ENCODE assay signal across 9 mouse cellular contexts in genomic region chr8:107031577-107032090, GRCm38 (mm10). TPM values are rescaled to one million over a fixed set of nuclear protein-coding genes. Genes with fewer than 3 reads are reported as not detected.
A peak's percentile ranks its signal among the peaks of the same experiment; 100 is the strongest.
DNase-seq lines count a peak whose midpoint lies in the region; ATAC-seq and TF ChIP-seq lines count a peak whose summit lies in the region.
"Had no signal": no experiment of that assay in that cellular context is flagged by ENCODE, and none has a peak within 500 bp of the region (broad histone marks: within the 10 kb centered on the region; RNA-seq: fewer than 3 reads in every experiment).

No protein-coding gene starts in this region.

- H3K27ac ChIP-seq in thymus, adult 2 months (ENCODE audit: control insufficient read depth, insufficient read depth, low read length): no peak overlapping the region
- peak overlapping the region; percentile 84 for H3K27ac ChIP-seq in hindbrain, postnatal 0 days
- H3K27ac ChIP-seq in midbrain, embryonic 12.5 days (replicated peaks): peak overlapping the region; percentile 76

- no peak for ATAC-seq in hindbrain, postnatal 0 days
- no peak; the same call in 1 of the 2 replicates for ATAC-seq in midbrain, embryonic 12.5 days (ENCODE audit: low FRiP score, low read depth)

- peaks cover 8% of the 10 kb centered on the region for H3K4me1 ChIP-seq in thymus, adult 2 months (replicated peaks; ENCODE audit: control insufficient read depth, insufficient read depth, low read length)
- peaks cover 11% of the 10 kb centered on the region; the same call in 1 of the 2 replicates for H3K4me1 ChIP-seq in hindbrain, postnatal 0 days (ENCODE audit: insufficient read depth, low read length)
- H3K4me1 ChIP-seq in midbrain, embryonic 12.5 days: peaks cover 16% of the 10 kb centered on the region

- H3K36me3 ChIP-seq in thymus, adult 2 months (ENCODE audit: control insufficient read depth, insufficient read depth, low read length): peaks cover 3% of the 10 kb centered on the region; the same call in 1 of the 2 replicates
- no peaks in the 10 kb centered on the region for H3K36me3 ChIP-seq in hindbrain, postnatal 0 days (ENCODE audit: insufficient read depth, low read length)
- peaks cover 4% of the 10 kb centered on the region; the same call in 1 of the 2 replicates for H3K36me3 ChIP-seq in midbrain, embryonic 12.5 days

- no peaks in the 10 kb centered on the region for H3K9me3 ChIP-seq in hindbrain, postnatal 0 days (ENCODE audit: low read length)
- H3K9me3 ChIP-seq in midbrain, embryonic 12.5 days: no peaks in the 10 kb centered on the region

- H3K9ac ChIP-seq in hindbrain, postnatal 0 days (replicated peaks; ENCODE audit: low read length): peak overlapping the region; percentile 96
- peak overlapping the region; percentile 98 for H3K9ac ChIP-seq in midbrain, embryonic 12.5 days (replicated peaks)

- no peak for TF ChIP-seq CTCF in thymus, adult 2 months (IDR thresholded peaks at IDR 0.05; ENCODE audit: borderline replicate concordance, control insufficient read depth, extremely low read depth, insufficient read depth, low read length, poor library complexity)
- TF ChIP-seq CTCF in hindbrain, postnatal 0 days (IDR thresholded peaks at IDR 0.05; ENCODE audit: low read depth): no peak

- no peak for TF ChIP-seq POLR2A in thymus, adult 2 months (IDR thresholded peaks at IDR 0.05; ENCODE audit: control insufficient read depth, extremely low read depth, insufficient read depth, low read length, poor library complexity)

- DNase-seq in cerebellum, adult 9-10 months: peak; percentile 28
- DNase-seq in cerebellum, postnatal 4 days (ENCODE audit: low spot score in 2 of 2): no peak
- no peak for DNase-seq in thymus, adult 2 months
- no peak for DNase-seq in thymus, postnatal 14 days
- peak; percentile 18 for DNase-seq in hindbrain, postnatal 0 days (ENCODE audit: low spot score)
- DNase-seq in layer of hippocampus, adult 9-11 months: no peak
- no peak for DNase-seq in urinary bladder, postnatal 10 days (ENCODE audit: low spot score)

- H3K27me3 ChIP-seq in thymus, adult 2 months (ENCODE audit: control insufficient read depth, insufficient read depth, low read length): no peaks in the 10 kb centered on the region
- H3K27me3 ChIP-seq in hindbrain, postnatal 0 days (ENCODE audit: insufficient read depth, low read length): no peaks in the 10 kb centered on the region
- H3K27me3 ChIP-seq in midbrain, embryonic 12.5 days: no peaks in the 10 kb centered on the region

- peak overlapping the region; percentile 89 for H3K4me2 ChIP-seq in hindbrain, postnatal 0 days (ENCODE audit: low read depth, low read length)
- H3K4me2 ChIP-seq in midbrain, embryonic 12.5 days (replicated peaks): peak overlapping the region; percentile 70

- peak overlapping the region; percentile 89 for H3K4me3 ChIP-seq in thymus, adult 2 months (ENCODE audit: control insufficient read depth, insufficient read depth, low read length)
- H3K4me3 ChIP-seq in hindbrain, postnatal 0 days (ENCODE audit: low read length): peak overlapping the region; percentile 99
- peak overlapping the region; percentile 99 for H3K4me3 ChIP-seq in midbrain, embryonic 12.5 days

- under 1% methylated on average over 40 of the region's 40 CpGs for WGBS in thymus, adult 2 months
- WGBS in hindbrain, postnatal 0 days: 0% methylated on average over 38 of the region's 40 CpGs
- WGBS in midbrain, embryonic 12.5 days: under 1% methylated on average over 40 of the region's 40 CpGs

RNA-seq across cellular contexts. Expression of gene Vps4a, which starts 0.6 kb away (rescaled TPM):
- polyA plus RNA-seq in thymus, adult 2 months (2012; rRNA removed): 31.2 and 31.6 TPM in 2 replicates
- 81.6 and 92.3 TPM in 2 replicates for total RNA-seq in hindbrain, postnatal 0 days (2014; rRNA removed)
- polyA plus RNA-seq in hindbrain, postnatal 0 days (2015; fragmentation: Nextera tagmentation; extraction: Ambion mirVana): 153 and 155 TPM in 2 replicates
- polyA plus RNA-seq in midbrain, embryonic 12.5 days (2016; fragmentation: Nextera tagmentation; extraction: Ambion mirVana): 97.4 and 98.1 TPM in 2 replicates

RNA-seq across cellular contexts. Expression of gene Pdf, which starts 16.8 kb away (rescaled TPM):
- polyA plus RNA-seq in thymus, adult 2 months (2012; rRNA removed): 32.2 and 41.4 TPM in 2 replicates
- 57.7 and 68.8 TPM in 2 replicates for total RNA-seq in hindbrain, postnatal 0 days (2014; rRNA removed)
- polyA plus RNA-seq in hindbrain, postnatal 0 days (2015; fragmentation: Nextera tagmentation; extraction: Ambion mirVana): 30.5 and 36.9 TPM in 2 replicates
- polyA plus RNA-seq in midbrain, embryonic 12.5 days (2016; fragmentation: Nextera tagmentation; extraction: Ambion mirVana): 35.8 and 42.5 TPM in 2 replicates

RNA-seq across cellular contexts. Expression of gene Cog8, which starts 24.9 kb away (rescaled TPM):
- polyA plus RNA-seq in thymus, adult 2 months (2012; rRNA removed): 59.7 and 68.6 TPM in 2 replicates
- total RNA-seq in hindbrain, postnatal 0 days (2014; rRNA removed): 47.9 and 48.8 TPM in 2 replicates
- 33.0 and 33.2 TPM in 2 replicates for polyA plus RNA-seq in hindbrain, postnatal 0 days (2015; fragmentation: Nextera tagmentation; extraction: Ambion mirVana)
- polyA plus RNA-seq in midbrain, embryonic 12.5 days (2016; fragmentation: Nextera tagmentation; extraction: Ambion mirVana): 45.8 and 47.7 TPM in 2 replicates

RNA-seq across cellular contexts. Expression of gene Nip7, which starts 25.0 kb away (rescaled TPM):
- polyA plus RNA-seq in thymus, adult 2 months (2012; rRNA removed): 34.1 and 38.4 TPM in 2 replicates
- total RNA-seq in hindbrain, postnatal 0 days (2014; rRNA removed): 16.1 and 20.7 TPM in 2 replicates
- 58.1 and 59.5 TPM in 2 replicates for polyA plus RNA-seq in hindbrain, postnatal 0 days (2015; fragmentation: Nextera tagmentation; extraction: Ambion mirVana)
- polyA plus RNA-seq in midbrain, embryonic 12.5 days (2016; fragmentation: Nextera tagmentation; extraction: Ambion mirVana): 87.2 and 93.1 TPM in 2 replicates

RNA-seq across cellular contexts. Expression of gene Tmed6, which starts 33.8 kb away (rescaled TPM):
- polyA plus RNA-seq in thymus, adult 2 months (2012; rRNA removed): 0.20 TPM in 2 replicates
- not detected in 2 replicates for total RNA-seq in hindbrain, postnatal 0 days (2014; rRNA removed)
- polyA plus RNA-seq in hindbrain, postnatal 0 days (2015; fragmentation: Nextera tagmentation; extraction: Ambion mirVana): not detected in 2 replicates
- polyA plus RNA-seq in midbrain, embryonic 12.5 days (2016; fragmentation: Nextera tagmentation; extraction: Ambion mirVana): not detected in 2 replicates
- total RNA-seq: layer of hippocampus, adult 8-10 months had no signal

Comparison
In these comparisons a context has a peak if more than half of its experiments do, and no peak if none do; other contexts are left out.
1. DNase-seq: peak in cerebellum, adult 9-10 months (single experiment) and hindbrain, postnatal 0 days (single experiment); none in cerebellum, postnatal 4 days (0 of 2), thymus, adult 2 months (single experiment), thymus, postnatal 14 days (single experiment), layer of hippocampus, adult 9-11 months (single experiment) and urinary bladder, postnatal 10 days (single experiment).
2. Peak in every context shown above with its lines, with median percentiles within 50 percentile points of each other: H3K4me3 ChIP-seq.